Mouse (Mus musculus) cerebellum, adult 8-10 months (tissue): Measurements from ENCODE around the gene Gas2l2.
A peak's percentile ranks its signal among the peaks of the same experiment; 100 is the strongest.

Source experiments
- DNase-seq: peaks from one replicate; pipeline ENCODE4 v3.0.0; 2022

Gas2l2 gene

DNA sequence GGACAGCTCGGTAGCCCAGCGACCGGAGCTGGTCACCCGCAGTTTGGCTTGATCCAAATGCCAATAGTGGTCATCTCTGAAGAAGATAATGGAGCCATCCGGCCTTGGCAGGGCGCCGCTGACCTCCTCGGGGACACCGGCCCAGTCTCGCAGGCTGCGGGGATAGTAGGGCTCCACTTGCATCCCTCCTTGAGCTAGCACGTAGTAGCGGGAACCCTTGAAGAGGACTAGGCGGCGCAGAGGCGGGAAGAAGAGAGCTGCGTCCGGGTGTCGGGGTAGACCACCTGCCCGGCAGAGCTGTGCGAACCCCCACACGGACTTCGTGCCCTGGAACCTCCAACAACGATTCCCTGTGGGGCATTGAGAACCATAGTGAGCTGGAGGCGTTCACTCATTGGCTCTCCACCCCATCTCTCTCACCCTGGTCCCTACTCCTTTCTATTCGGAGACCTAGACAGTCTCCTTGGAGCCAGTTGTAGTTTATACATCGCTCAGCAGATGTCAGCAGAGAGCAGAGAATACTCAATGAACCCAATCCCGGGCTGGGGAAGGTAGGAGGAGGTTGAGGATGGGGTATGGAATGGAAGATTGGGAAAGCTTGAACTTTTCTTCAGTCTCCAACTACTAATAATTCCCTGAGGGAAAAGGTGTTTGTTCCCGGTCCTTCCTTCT lies 13.5 kb upstream of the Gas2l2 start:
- DNase-seq = peak; percentile 85

- DNase-seq = no peak
Measured at GRCm38 (mm10) chr11:83441235-83441634, 12.0 kb upstream of the Gas2l2 start.

DNA sequence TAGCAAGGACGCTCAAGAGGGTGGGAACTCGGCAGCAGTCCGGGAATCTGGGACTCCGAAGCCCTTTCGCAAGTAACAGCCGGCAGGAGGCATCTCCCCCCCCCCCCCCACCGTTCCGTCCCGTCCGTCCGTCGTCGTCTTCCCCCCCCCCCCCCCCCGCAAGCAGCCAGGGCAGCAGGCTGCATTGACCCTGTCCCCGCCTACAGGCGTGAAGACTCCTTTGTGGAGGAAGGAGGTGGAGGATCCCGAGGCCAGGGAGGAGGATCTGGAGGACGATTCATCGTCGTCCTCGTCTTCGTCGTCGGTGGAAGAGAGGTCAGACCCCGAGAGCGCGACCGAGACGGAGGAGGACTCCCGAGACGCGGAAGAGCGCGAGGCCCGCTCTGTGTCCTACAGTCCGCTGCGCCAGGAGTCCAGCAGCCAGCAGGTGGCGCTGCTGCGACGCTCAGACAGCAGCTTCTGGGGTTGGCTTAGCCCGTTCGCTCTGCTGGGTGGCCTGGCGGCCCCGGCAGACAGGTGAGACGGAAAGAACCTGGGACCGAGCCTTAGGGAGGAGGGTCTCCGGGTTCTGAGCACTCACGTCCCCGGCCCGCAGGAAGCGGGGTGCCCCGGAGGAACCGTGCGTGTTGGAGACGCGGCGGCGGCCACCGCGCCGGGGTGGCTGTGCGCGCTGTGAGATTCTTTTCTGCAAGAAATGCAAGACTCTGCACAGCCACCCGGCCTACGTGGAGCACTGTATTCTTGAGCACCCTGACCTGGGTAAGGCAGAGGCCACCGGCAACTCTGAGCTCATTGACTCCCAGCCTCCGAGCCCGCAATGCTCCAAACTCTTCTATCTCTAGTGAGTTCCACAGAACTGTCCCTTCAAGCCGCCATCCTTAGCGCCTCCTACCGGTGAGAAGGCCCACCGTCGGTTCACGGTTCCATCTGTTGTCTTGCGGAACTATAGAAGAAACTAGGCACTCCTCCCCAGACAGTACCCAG lies 11.1 kb upstream of the Gas2l2 start:
- DNase-seq = peak; percentile 89

DNA sequence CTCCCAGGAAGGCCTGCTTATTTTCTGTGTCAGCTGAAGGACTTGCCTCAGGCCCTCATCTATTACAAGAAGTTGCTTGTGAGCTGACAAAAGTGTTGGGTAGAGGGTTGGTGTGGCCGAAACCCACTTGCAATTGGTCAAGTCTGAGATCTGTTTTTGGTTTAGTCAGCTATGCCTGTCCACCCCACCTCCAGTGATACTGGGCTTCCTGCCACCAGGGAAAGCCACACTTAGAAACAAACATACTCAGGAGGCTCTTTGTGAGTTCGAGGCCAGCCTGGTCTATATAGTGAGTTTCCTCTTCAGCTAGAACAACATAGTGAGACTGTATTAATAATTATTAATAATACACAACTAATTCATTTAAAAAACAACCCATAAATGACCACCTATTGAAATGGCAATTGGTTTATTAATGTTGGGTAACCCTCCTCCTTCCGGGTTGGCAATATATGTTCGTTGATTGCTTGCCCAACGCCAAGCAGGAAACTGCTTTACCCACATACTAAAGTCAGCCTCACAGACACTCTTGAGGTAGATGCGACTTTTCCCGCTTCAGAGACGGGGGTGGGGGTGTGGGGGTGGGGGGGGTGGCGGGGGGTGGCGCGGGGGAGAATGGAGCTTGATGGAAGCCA lies 10.3 kb upstream of the Gas2l2 start:
- DNase-seq = no peak

- DNase-seq = no peak
Measured at GRCm38 (mm10) chr11:83437377-83437776, 8.1 kb upstream of the Gas2l2 start, which contains the start of gene 1700020L24Rik. Gene 1700020L24Rik, plus strand, starts transcription at chr11:83437677.

DNA sequence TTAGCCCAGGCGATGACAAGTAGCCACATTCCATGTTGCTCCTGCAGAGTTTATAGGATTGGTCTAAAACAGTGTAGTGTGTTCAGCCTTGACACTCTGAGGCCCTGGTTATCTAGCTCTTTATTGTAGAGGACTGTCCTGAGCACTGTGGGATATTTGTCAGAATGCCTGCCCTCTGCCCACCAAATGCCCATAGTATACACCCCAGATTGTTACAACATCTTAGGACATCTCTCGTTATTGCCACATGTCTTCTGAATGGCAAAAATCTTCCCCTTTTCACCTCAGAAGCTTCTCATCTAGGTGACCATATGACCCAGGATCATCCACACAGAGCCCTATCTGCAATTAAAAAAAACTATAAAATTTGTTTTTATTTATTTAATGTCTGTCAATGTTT lies 3.3 kb upstream of the Gas2l2 start:
- DNase-seq = no peak

DNA sequence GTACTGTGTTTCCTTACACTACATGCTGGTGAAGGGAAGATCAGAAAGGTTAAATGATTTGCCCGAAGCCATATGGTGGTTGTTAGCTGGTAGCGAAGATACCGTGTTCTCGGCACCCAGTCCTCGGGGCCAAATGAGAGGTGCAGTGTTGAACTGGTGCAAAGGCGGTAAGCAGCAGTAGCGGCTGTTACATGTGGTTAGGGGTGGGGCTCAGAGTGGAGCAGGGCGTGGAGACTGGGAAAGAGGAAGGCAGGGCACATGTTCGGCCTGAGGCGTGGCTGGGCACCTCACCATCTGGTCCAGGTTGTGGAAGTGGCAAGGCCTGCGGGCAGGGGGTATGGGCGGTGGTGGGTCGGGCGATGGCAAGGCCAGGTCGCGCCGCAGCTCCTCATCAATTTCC lies 2.3 kb downstream of the Gas2l2 start:
- no peak for DNase-seq

- peak; percentile 85 for DNase-seq
Measured at GRCm38 (mm10) chr11:83424681-83425080, 4.6 kb downstream of the Gas2l2 start.

DNA sequence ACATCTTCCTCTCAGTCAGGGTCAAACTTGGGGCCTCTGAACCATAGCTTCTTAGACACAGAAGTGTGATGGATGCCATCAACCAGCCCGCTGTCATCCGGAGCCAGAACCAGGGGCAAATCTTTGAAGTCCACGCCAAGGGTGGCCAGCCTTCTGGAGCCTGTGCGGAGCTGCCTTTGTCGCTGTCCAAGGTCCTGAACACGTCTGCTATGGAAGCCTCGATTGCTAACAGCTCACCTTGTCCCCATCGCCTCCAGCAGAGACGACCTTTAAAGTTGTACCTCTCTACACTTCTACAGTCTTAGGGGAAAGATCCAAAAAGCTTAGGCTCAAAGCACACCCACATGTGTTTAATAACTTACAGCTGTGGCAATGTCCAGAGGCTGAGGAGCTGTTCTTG lies 8.0 kb downstream of the Gas2l2 start:
- no peak for DNase-seq

DNA sequence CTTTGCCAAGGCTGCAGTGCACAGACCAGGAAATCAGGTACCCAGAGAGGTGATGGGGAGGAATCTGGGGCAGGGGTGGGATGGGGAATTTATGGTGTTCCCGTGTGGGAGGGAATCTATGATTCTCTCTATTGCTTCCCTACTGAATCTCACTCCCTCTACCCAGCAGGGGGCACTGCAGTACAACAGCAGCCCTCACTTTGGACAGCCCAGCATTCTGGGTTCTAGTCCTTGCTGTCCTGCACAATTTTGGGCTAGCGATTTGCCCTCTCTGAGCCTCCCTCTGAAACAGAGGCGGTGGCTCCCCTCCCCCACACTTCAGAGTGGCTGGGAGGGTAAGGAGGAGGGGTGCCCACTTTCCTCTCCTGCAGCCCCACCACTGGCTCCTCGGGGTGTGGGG lies 8.9 kb downstream of the Gas2l2 start:
- no peak for DNase-seq

DNA sequence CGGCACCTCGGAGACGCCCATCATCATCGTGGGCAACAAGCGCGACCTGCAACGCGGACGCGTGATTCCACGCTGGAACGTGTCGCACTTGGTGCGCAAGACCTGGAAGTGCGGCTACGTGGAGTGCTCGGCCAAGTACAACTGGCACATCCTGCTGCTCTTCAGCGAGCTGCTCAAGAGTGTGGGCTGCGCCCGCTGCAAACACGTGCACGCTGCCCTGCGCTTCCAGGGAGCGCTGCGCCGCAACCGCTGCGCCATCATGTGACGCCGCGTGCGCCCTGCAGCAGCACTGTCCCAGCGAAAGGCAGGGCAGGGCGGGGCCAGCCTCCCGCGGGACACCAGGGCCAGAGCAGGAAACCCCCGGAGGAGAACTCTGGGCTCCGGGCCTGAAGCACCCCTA lies 10.7 kb downstream of the Gas2l2 start:
- no peak for DNase-seq

DNA sequence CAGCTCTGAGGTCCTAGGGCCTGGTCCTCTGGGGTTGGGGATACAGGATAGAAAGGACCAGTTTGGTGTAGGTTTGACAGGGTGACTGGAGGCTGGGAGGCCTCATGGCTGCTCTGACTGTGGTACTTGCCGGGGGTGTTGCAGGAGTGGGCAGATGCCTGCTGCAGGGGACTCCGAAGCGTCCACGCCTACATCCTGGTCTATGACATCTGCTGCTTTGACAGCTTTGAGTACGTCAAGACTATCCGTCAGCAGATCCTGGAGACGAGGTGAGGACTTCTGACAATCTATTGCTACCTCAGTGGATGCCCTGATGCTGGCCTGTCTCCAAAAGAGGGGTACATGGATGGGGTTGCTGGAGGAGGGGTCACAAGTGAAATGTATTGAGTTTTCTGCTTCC lies 11.5 kb downstream of the Gas2l2 start:
- DNase-seq = no peak

DNA sequence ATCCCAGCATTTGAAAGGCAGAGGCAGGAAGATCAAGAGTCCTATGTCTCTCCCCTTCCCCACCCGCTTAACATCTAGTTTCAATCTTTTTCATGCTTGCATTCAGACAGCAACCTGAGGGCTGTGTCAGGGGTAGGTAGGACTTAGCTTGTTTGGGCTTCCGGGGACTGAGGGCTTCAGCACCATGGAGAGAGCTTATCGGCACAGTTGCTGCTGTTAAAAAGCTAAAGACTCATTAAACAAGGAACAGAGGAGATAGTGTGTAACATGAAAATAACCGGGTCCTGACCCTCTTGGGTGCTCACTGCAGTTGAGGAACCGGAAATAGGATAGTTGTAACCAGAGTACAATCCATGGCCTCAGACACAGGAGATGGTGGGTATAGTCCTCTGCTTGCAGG lies 12.2 kb downstream of the Gas2l2 start:
- no peak for DNase-seq

- DNase-seq = no peak
Measured at GRCm38 (mm10) chr11:83410510-83410909, 18.7 kb downstream of the Gas2l2 start.

- no peak for DNase-seq
Measured at GRCm38 (mm10) chr11:83409792-83410291, 19.4 kb downstream of the Gas2l2 start.

GRCm38 (mm10) chr11:83409087-83409754 lies 20.0 kb downstream of the Gas2l2 start, which contains the start of gene Rasl10b:
Gene Rasl10b, plus strand, starts transcription at chr11:83409137.
- peak; percentile 66 for DNase-seq

GRCm38 (mm10) chr11:83408242-83408641 lies 21.0 kb downstream of the Gas2l2 start:
- DNase-seq = no peak

GRCm38 (mm10) chr11:83406391-83406790 lies 22.9 kb downstream of the Gas2l2 start:
- DNase-seq = no peak

DNA sequence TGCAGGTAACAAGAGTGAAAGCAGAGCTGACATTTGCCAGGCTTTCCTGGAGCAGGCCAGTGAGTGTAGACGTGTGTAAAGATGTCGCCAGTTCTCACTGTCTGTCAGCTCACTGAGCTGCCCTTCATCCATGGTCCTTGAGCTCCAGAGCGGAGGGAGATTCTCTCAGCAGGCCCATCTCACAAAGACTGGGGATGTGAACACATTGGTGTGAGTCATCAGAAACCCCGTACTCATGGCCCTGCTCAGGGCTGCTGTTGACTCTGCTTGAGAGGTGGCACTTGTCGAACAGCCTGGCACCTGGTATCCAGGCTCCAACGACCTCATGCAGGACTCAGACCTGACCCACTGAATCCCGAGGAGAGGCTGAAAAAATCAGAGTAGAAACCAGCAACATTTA lies 25.5 kb downstream of the Gas2l2 start:
- no peak for DNase-seq

- no peak for DNase-seq
Measured at GRCm38 (mm10) chr11:83398724-83399123, 30.5 kb downstream of the Gas2l2 start.

GRCm38 (mm10) chr11:83397626-83398025 lies 31.6 kb downstream of the Gas2l2 start:
- DNase-seq = no peak

DNA sequence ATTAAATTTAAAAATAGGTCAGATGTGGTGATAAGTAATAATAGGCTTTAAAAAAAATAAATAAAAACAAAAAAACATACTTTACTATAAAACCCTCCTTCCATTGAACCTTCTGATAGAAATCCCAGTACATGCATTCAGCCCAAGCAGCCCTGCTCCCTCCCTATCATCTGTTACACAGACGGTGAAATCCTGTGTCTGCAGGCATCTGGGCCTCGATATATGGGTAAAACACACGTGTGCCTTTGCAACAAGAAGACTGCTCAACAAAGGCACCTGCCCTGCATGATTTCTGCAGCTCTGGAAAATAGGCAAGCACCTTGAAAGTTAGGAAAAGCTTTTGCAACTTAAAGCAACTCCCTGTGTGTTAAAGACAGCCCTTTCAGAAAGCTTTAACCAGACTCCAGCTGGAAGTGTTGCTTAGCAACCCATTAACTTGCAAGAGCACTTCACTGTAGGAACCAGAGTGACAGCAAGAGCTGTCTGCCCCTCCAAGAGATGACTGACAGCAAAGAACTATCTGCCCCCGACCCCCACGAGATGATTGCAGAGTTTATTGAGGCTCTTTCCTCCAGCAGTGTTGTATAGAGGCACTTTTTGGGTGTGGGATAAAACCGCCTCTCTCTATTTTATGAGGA lies 34.3 kb downstream of the Gas2l2 start:
- DNase-seq = no peak
